Mouse (Mus musculus) bone marrow macrophage, adult 2 months (primary cell): ENCODE measurements around the gene Stxbp1.

ENCODE experiments used
- CTCF ChIP-seq: IDR thresholded peaks from 2 replicates; pipeline ENCODE4 v1.5.1; 2012; ENCODE audit warnings: low read depth, mild to moderate bottlenecking, low read length, moderate library complexity
- POLR2A ChIP-seq: IDR thresholded peaks from 2 replicates; pipeline ENCODE4 v1.6.1; 2012; ENCODE audit warnings: mild to moderate bottlenecking, low read depth, low read length, borderline replicate concordance

GRCm38 (mm10) chr2:32879593-32879992 is 32.5 kb upstream of the Stxbp1 start:
- no peak for TF ChIP-seq CTCF
- no peak for TF ChIP-seq POLR2A
